Mouse (Mus musculus): ENCODE measurements around the gene Dcaf12.

DNA sequence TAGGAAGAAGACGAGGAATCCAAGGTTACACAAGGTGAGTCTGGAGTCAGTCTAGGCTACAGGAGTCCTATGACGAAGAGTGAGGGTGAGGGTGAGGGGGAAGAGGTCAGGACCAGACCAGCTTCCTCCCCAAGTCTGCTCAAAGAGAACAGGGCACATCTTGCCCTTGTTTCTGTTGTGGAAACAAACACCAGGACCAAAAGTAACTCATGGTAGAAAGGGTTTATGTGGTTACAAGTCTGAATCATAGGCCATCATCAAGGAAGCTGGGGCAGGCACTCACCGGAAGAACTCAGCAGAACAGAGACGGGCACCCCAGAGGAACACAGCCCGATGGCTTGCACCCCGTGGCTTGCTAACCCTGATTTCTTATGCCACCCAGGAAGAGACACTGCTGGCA, 12.2 kb upstream of the Dcaf12 start:
- TF ChIP-seq CTCF (conservative IDR thresholded peaks at IDR 0.05; ENCODE audit: insufficient read depth, insufficient read length, low read depth, low read length), result no peak
- no peak for TF ChIP-seq POLR2A (IDR thresholded peaks at IDR 0.05; ENCODE audit: low read depth, low read length)
